Mouse (Mus musculus): ENCODE measurements at regions not wholly inside any gene's neighbourhood (a gene's known extent, or its start where the extent isn't known, plus 50 kb on each side); places are given as distances from the start of the nearest gene placed in this dataset.

DNA sequence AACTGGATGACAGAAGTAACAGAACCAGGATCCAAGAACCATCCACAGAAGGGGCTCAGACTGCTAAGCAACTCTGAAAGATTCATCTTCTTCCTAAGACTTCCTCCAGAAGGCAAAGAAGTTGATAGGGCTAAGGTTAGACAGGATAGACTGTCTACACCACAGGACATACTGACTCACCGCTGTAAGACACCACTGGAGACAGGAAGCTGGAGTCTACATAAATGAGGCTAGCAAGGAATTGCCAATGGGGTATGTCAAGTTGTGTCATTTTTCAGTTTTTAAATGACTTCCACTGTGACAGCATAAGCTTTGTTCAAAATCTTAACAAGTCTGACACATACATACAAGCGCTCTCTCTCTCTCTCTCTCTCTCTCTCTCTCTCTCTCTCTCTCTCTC, 645.4 kb upstream of the Gm10131 start:
- TF ChIP-seq MYOG (IDR thresholded peaks at IDR 0.05; ENCODE audit: control insufficient read depth in 1 of 3, insufficient read depth in 1 of 3, insufficient read length in 2 of 3, low read depth in 2 of 3) (no peak), POLR2A (IDR thresholded peaks at IDR 0.05; ENCODE audit: insufficient read length, low read depth) (no peak), TCF12 (IDR thresholded peaks at IDR 0.05; ENCODE audit: insufficient read depth, poor library complexity, severe bottlenecking) (no peak)
